Mouse (Mus musculus) gastrocnemius, adult 18-20 months (tissue): Measurements from ENCODE around the gene Tssc4. TPM values are rescaled to one million over a fixed set of nuclear protein-coding genes. Genes with fewer than 3 reads are reported as not detected.
A peak's percentile ranks its signal among the peaks of the same experiment; 100 is the strongest.

Experiments
- DNase-seq: peaks from one replicate; pipeline ENCODE4 v3.0.0; 2021; ENCODE audit warnings: low spot score
- total RNA-seq, 2 experiments: library from RNA; stranded (reverse); gene quantifications; 2 replicates each; pipeline ENCODE4 v1.2.3; 2021

Tssc4 gene
- total RNA-seq, 2 experiments from 2014 or later: 6.7 to 8.0 TPM

GRCm38 (mm10) chr7:143044049-143044825, 24.8 kb upstream of the Tssc4 start:
- no peak for DNase-seq

- DNase-seq: no peak
Observed at GRCm38 (mm10) chr7:143044826-143045206, 24.2 kb upstream of the Tssc4 start.

GRCm38 (mm10) chr7:143046358-143046757, 22.7 kb upstream of the Tssc4 start:
- no peak for DNase-seq

GRCm38 (mm10) chr7:143049331-143049730, 19.7 kb upstream of the Tssc4 start:
- DNase-seq: no peak

- peak; percentile 48 for DNase-seq
Observed at GRCm38 (mm10) chr7:143049841-143050816, 18.9 kb upstream of the Tssc4 start.

GRCm38 (mm10) chr7:143051316-143051715, 17.7 kb upstream of the Tssc4 start:
- DNase-seq: no peak

- DNase-seq: peak; percentile 88
Observed at GRCm38 (mm10) chr7:143052626-143053007, 16.4 kb upstream of the Tssc4 start, which contains the start of gene Cd81. TSS of gene Cd81 (plus strand) at chr7:143052739.

- peak; percentile 65 for DNase-seq
Observed at GRCm38 (mm10) chr7:143053008-143053899, 15.8 kb upstream of the Tssc4 start.

GRCm38 (mm10) chr7:143053961-143054611, 15.0 kb upstream of the Tssc4 start:
- no peak for DNase-seq

- DNase-seq: no peak
Observed at GRCm38 (mm10) chr7:143054612-143054965, 14.5 kb upstream of the Tssc4 start.

- no peak for DNase-seq
Observed at GRCm38 (mm10) chr7:143055001-143055400, 14.0 kb upstream of the Tssc4 start.

GRCm38 (mm10) chr7:143055499-143056186, 13.4 kb upstream of the Tssc4 start:
- DNase-seq: no peak

- DNase-seq: no peak
Observed at GRCm38 (mm10) chr7:143057023-143057422, 12.0 kb upstream of the Tssc4 start.

- no peak for DNase-seq
Observed at GRCm38 (mm10) chr7:143057667-143058220, 11.3 kb upstream of the Tssc4 start.

- DNase-seq: no peak
Observed at GRCm38 (mm10) chr7:143058221-143058697, 10.8 kb upstream of the Tssc4 start.

- DNase-seq: peak; percentile 43
Observed at GRCm38 (mm10) chr7:143059202-143059870, 9.7 kb upstream of the Tssc4 start.

GRCm38 (mm10) chr7:143062704-143063103, 6.3 kb upstream of the Tssc4 start:
- DNase-seq: no peak

GRCm38 (mm10) chr7:143064226-143064625, 4.8 kb upstream of the Tssc4 start:
- no peak for DNase-seq

- DNase-seq: no peak
Observed at GRCm38 (mm10) chr7:143065692-143066091, 3.4 kb upstream of the Tssc4 start.
